Mouse (Mus musculus): Measurements from ENCODE around the gene Rps6ka1.

DNA sequence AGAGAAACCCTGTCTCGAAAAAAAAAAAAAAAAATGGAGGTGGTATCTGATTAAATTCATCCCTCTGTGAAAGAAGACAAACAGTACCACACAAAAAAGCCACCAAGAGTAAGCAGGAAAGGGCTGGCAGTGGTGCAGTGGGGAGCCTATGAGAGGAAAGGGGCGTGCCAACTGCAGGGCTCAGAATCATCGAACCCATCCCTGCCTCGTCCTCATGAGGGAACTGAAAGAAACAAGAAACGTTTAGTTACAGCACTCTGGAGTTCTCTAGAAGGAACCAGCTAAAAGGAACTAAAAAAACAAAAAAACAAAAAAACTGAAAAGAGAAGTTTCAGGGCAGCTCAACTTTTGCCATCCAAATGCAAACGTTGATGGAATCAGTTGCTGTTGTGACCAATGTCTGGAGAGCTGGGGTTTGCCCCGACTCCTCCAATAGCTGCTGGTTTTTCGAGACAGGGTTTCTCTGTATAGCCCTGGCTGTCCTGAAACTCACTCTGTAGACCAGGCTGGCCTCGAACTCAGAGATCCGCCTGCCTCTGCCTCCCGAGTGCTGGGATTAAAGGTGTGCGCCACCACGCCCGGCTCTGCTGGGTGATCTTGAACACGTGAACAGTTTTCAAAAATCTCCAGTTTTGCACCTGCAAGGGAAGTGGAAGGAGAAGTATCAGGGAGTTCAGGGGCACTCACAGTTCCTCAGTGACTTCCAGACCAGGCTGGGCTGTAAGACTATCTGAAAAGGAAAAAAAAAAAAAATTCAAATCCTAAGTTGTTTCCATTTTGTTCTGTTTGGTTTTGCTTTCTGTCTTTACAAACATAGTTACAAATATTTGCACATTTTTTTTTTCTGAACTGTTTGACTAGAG, 83.0 kb downstream of the Rps6ka1 start:
- TF ChIP-seq CTCF (IDR thresholded peaks at IDR 0.05; ENCODE audit: low read depth, low read length) = no peak
- TF ChIP-seq POLR2A (IDR thresholded peaks at IDR 0.05; ENCODE audit: extremely low read depth, insufficient read depth, low read length) = no peak
